Mouse (Mus musculus): ENCODE results near the gene Mtr.

Mtr gene

DNA sequence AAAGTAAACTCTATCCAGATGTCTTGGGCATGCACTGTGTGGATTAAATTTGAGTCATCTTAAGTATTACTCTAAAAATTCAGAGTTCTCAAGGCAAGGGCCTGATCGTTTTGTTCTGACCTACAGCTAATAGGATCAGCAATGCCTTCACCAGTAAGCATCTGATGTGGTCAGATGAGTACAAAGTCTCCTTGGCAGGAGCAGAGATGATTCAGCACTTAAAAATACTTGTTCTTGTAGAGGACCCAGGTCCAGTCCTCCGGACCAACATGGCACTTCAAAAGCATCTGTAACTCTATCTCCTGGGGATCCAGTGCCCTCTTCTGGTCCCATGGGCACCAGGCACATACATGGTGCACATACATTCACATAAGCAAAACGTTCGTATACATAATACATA is 25.8 kb downstream of the Mtr start:
- DNase-seq (ENCODE audit: low spot score): no peak

- DNase-seq (ENCODE audit: low spot score): no peak
Measured at GRCm38 (mm10) chr13:12228248-12228647, 29.7 kb downstream of the Mtr start.

GRCm38 (mm10) chr13:12227606-12228005 is 30.3 kb downstream of the Mtr start:
- DNase-seq (ENCODE audit: low spot score): no peak

GRCm38 (mm10) chr13:12218603-12219002 is 39.3 kb downstream of the Mtr start:
- no peak for DNase-seq (ENCODE audit: low spot score)

DNA sequence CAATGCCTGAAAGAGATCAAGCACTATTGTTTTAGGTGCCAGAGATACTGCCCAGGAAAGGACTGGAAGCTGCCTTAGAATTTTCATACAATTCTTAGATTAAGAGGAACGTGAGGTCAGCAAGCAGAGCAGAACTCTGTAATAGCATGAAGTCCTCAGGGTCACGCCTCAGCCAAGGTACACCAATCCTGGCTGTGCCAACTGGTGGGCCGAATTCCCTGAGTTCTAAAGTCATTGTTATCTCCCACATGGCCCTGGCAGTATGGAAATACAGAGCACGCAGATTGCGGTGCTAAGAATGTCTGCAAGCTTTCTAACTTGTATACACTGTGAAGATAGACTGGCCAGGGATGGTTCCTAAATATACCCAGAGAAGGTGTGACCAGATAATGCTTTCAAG is 43.0 kb downstream of the Mtr start:
- DNase-seq (ENCODE audit: low spot score): no peak

DNA sequence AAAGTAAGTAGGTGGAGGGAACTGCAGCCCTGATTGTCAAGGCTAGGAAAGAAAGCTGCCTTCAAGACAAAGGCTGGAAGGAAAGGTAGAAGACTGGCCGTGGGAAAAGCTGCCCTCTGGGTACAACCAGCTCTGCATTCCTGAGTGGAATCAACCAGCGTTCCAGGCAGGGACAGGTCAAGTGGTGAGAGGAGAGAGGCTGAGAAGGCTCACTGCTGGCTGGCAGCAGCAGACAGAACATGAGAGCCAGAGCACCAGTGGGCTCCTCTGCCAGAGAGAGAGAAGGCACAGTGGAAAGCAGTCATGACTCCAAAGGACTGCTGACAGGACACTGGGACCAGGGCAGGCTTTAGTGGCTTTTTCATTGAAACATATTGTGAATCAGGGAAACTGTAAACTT is 46.9 kb downstream of the Mtr start:
- no peak for DNase-seq (ENCODE audit: low spot score)

DNA sequence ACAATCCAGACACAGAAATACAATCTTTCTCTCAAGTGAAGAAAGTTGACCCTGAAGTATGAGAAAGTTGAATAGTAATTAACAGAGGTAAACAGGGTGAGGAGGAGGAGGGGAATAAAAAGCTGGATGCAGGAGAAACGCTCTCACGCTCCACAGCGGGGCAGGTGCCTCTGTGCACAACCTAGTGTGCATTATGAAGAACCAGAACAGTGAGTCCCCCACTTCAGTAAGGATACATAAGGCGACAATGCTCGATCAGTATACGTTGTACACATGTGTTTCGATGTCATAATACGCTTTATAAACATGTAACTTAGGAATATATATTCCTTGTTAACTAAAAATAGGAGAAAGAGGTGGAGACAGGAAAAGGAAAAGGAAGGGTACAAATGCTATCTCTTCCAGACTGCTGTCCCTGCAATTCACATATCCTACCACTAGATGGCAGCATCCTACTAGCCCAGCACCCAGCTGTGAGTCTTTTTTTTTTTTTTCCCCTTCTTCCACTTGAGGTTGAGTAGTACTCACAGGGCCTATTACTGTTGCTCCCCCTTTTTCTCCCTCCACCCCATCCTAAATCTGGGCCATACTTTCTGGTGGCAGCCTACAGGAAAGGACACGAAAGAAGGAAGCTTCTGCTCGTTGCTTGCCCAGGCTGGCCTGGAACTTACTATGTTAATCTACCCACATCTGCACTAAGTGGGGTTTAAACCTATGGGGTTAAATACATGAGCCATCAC is 47.7 kb downstream of the Mtr start:
- no peak for DNase-seq (ENCODE audit: low spot score)

DNA sequence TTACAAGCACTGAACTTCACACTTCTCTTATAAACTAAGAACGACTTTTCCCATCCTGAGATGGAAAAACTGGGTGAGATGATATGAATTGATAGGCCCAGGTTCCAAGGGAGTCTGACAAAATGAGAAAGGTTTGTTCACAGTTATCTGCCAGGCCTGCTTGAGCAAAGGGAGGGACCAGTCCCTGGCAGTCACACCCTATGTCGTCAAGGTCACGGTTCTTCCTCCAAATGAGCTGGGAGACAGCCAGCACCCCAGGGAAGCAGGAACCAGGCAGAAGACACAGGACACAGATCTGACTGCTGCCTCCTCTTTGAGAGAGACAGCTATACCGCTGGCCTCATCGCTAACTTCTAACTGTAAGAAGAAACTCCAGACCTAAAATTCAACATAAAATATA is 57.5 kb downstream of the Mtr start:
- no peak for DNase-seq (ENCODE audit: low spot score)

DNA sequence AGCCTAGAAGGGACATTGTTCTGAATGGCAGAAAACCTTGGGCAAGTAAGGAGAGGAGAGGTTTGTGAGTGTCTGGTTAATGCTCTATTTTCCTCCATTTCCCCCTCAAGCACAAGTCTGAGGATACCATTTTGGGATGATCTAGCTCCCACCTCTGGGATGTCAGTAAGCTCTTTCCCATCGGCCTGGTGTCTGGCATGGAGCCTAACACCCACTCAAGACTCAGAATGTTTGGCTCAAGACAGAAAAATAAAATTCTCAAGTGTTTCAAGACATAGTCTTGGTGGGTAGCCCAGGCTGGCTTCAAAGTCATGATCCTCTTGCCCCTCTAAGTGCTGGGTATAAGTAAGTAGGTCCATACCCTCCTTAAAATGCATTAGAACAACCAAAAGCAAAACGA is 59.4 kb downstream of the Mtr start:
- no peak for DNase-seq (ENCODE audit: low spot score)

DNA sequence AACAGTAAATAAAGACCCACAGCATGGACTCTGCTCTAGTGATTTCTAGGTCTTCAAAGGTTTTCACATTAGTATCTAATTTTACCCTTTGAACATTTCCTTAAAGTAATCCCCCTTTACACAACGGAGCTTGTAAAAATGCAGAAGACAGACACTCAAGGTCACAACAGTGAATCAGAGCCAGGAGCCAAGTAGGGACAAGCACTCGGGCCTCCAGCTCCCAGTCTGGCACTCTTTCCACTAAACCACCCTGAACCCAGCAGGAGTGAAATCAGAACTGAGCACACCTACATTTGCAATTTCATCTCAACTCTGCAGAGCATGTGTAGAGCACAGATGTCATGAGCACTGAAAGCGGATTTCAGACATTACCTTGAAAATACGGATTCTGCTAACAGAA is 61.1 kb downstream of the Mtr start:
- no peak for DNase-seq (ENCODE audit: low spot score)

DNA sequence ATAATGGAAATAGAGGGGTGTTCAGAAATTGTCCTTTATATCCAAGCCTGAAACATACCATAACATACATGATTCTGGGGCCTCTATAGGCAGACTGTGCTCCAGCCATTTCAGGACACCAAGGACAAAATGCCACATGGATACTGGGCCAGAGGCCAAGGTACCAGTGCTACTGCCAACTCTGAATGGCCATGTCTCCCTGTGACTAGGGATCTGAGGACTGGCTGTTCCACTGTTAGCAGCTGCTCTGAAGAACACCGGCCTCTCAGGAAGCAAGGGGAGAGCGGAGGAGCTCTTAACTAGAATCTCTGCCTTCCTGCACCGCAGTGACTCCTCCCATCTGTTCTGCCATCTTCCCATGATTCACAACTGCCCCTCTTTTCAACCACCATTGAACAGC is 61.9 kb downstream of the Mtr start:
- DNase-seq (ENCODE audit: low spot score): no peak

GRCm38 (mm10) chr13:12194942-12195662 is 62.8 kb downstream of the Mtr start:
- peak; percentile 43 for DNase-seq (ENCODE audit: low spot score)

DNA sequence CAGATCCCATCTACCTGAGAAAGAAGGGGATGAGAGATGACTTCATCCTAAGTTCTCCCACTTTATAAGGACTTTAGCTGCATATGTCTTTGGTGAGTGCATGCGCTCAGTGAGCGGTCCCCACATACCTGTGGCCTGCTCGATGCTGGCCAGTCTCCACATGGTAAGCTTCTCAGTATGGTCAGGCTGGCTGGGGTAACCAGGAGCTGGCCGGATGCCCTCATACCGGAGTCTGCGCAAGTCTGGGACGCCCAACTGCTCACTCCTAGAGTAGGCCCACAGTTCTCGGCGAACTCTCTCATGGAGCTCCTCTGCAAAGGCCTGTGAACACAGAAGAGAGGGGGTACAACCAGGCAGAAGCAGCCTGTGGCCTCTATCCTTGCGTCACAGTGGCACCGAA is 68.7 kb downstream of the Mtr start:
- DNase-seq (ENCODE audit: low spot score): no peak

- DNase-seq (ENCODE audit: low spot score): no peak
Measured at GRCm38 (mm10) chr13:12188804-12189203, 69.1 kb downstream of the Mtr start.

DNA sequence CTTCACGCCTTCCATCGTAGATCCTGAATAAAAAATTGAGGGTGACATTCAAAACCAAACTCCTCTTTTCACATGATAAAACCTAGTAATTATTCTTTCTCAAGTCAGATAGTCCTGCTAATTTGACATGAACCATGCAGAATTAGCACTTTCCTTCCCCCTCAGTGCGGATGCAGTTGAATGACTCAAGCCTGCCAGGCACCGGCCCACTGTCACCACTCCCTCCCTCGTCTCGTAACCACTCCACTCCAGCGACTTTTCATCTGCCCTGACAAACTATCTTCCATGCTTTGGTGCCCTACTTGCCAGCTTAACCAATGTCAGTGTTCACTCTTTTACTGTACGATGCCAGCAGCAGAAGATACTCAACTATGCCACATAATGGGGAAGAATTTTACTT is 78.4 kb downstream of the Mtr start:
- no peak for DNase-seq (ENCODE audit: low spot score)

DNA sequence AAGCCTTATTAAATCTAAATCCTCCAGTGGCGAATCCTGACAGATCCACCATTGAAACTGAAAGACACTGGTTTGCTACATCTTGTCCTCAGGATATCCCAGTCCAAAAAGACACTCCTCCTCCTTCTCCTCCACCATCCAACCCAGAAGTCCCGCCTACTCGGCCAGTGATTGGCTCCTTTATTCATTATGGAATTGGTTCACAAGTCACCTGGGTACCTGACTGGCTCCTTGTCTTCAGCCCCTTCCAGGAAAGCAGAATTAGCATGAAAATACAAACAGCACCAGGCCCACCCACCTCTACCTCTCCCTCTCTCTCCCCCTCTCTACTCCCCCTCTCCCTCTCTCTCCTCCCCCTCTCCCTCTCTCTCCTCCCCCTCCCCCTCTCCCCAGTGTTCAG is 81.2 kb downstream of the Mtr start:
- no peak for DNase-seq (ENCODE audit: low spot score)

GRCm38 (mm10) chr13:12175988-12176736 is 81.8 kb downstream of the Mtr start:
- DNase-seq (ENCODE audit: low spot score): no peak

GRCm38 (mm10) chr13:12167276-12167675 is 90.6 kb downstream of the Mtr start:
- DNase-seq (ENCODE audit: low spot score): no peak

DNA sequence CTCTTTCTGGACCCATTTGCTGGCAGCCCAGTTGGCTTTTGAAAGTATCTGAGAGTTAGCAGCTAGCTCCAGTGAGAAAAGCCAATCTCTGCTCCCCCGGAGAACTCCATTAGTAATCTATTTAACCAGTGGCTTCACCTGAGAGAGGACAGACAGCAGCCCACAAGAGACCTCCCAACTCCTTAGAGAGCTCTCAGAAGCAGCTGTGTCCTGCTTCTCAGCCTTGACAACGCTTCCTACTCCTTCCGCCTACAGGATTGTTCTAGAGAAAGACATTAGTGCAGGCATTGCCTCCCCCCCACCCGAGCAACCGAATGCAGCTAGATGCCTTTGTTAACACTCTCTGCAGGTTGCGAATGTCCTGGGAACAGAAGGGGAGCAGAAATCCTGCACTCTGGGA is 91.5 kb downstream of the Mtr start:
- DNase-seq (ENCODE audit: low spot score): peak; percentile 45

GRCm38 (mm10) chr13:12165461-12166058 is 92.4 kb downstream of the Mtr start:
- no peak for DNase-seq (ENCODE audit: low spot score)

- no peak for DNase-seq (ENCODE audit: low spot score)
Measured at GRCm38 (mm10) chr13:12162457-12162856, 95.5 kb downstream of the Mtr start.

DNA sequence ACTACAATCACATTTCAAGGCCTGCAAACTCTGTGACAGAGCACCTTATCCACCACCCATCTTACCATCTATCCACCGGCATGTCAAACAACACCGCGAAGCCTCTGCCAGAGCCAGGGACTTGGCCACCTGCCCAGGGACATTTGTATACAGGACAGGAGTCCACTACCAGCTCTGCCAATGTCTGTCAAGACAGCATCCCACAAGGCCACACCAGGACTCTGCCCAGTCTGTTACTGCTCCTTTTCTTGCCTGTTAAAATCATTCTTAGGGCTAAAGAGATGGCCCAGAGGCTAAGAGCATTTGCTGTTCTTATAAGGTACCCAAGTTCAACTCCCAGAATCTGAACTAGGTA is 97.8 kb downstream of the Mtr start:
- no peak for DNase-seq (ENCODE audit: low spot score)

Measured in left cerebral cortex, adult 11 months (tissue).